Mouse (Mus musculus) CD4-positive, CD25-positive, alpha-beta regulatory T cell, adult 2 months (primary cell): ENCODE measurements around the gene Cldn7.

ENCODE experiments used
- DNase-seq: peaks from one replicate; pipeline ENCODE4 v3.0.0-alpha.2; 2012; ENCODE audit warnings: low read depth, low spot score

Gene Cldn7

DNA sequence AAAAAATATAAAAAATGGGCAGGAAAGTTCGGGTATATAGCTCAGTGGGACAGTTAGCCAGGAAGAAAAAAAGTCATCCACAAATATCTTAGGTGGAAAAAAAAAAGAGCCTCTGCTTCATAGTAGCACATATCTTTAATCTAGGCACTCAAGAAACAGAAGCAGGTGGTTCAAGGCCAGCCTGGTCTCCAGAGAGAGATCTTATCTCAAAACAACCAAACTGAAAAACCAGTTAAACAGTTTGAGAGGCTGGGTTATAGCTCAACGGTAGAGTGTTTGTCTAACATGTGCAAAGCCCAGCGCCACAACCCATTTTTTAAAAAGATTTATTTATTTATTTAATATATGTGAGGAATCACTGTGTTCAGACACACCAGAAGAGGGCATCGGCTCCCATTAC is 31.5 kb upstream of the Cldn7 start:
- no peak for DNase-seq

DNA sequence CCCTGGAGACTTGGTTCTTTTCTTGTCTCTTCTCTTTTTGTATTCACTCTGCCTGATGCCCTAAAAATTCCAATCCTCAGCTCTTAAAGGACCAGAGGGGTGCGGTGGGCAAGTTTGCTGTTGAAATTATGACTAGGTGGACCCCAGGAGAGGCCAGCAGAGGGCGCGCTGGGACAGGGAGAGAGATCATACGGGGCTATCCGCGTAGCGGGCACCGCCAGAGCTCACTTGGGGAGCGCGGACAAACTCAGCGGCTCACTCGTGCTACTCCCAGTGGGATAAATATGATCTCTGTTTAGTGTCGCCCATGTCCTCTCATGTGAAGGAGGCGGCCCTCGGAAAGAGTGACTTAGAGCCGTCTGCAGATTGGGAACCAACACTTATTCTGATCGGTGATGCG is 30.4 kb upstream of the Cldn7 start:
- DNase-seq = peak; percentile 93

DNA sequence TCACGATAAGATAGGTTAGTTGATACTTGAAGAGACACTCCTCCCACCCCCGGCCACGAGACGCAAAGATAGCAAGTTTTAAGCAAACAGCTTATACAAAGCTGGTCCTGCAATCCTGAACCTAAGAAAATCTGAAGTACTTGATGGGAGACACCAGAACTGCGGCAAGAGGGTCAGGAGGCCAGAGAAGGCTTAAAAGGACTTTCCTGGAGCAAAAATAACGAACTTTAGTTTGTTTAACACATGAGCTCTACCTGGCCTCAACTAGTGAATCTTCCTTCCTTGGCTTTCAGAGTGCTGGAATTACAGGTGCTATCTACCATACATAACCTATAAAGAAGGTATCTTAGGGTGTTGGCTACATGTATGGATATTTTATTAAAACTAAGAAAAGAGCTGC is 29.9 kb upstream of the Cldn7 start:
- no peak for DNase-seq

DNA sequence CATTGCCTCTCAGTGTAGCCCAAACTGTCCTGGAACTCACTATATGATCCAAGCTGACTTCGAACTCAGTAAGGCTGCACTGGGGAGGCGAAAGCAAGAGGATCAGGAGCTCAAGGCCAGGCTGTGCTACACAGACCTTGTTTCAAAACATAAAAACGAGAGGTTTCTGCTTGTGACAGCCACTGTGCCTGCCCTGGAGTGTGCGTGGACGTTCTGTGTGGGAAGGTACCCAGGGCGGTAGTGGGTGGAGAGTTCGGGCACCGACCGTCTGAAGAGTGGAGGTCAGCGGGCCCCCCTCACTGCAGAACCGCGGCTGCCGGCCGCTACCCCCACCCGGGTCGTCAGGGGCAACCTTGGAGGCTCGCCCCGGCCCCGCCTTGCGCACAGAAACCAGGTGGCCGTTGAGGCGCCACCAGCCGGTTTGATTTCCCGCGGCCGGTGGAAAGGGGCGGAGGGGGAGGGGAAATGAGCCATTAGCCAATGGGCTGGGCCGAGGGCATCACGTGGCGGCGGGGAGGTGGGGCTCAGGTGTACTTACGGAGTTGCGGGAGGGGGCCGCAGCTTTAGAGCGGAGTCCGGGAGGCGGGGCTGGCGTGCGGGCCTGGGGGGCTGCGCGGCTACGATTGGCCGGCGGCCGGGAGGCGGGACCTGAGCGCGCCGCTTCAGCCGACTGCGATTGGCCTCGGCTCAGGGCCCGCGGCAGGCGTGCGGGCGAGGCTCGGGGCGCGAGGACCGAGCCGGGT is 29.3 kb upstream of the Cldn7 start, which contains the start of gene Ybx2:
TSS of gene Ybx2 (plus strand) at position 660 of the 743 bp plus-strand sequence.
- peak; percentile 89 for DNase-seq

DNA sequence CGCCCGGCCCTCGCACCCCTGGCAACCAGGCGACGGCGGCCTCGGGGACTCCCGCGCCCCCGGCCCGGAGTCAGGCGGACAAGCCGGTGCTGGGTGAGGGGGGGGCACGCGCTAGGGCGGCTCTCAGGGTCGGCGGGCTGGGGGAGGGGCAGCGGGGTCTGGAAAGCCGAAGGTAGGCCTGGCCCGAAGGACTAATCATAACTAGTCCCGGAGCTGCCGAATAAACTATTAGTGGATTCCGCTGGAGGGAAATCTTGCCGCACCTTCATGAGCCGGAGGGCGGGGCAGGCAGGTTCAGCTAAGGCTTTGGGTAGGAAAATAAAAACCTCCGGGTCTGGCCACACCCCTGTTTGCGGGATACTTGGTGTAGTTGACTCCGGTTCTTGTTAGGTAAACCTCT is 28.4 kb upstream of the Cldn7 start:
- DNase-seq = peak; percentile 59

DNA sequence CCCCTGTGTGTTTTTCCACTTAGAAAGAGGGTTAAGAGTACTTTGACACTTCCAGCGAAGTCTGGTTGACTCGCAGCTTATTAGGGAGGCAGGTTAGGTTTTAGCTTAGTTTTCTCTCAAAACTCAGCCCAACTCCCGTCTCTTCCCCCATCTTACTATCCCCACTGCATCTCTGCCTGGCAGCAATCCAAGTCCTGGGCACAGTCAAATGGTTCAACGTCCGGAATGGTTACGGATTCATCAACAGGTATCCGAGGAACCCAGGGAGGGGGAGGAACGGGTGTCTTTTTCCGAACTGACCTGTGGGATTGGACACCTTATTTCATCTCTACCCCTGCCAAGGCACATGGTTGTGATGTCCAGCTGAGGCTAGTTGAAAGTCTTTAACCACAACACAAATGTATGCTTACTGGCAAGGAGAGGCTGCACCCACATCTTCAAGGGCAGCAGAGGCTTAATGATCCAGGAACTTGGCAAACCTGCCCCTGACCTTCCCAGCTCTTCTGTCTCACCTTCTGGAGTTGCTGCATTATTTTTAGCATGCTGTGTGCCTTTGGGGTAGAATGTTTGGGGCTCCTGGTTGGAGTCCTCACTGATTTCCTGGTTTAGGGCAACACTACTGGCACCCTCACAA is 27.7 kb upstream of the Cldn7 start:
- DNase-seq = no peak

DNA sequence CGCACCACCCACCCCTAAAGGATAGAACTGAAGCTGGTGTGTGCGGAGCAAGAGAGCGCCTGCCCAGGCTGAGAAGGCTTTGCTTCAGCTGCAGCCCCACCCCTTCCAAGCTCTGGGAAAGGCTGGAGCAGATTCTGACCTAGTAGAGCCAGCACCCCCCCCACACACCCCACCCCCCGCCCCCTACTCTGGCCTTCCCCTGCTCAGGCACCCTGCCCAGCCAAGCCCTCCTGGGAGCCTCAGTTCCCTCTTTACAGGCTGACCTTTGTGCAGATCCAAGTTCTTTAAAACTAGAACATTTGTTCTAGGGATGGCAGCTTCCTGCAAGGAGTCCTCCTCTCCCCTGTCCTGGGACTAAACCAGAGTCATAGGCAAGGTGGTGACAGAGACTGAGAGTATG is 27.2 kb upstream of the Cldn7 start:
- DNase-seq = no peak

DNA sequence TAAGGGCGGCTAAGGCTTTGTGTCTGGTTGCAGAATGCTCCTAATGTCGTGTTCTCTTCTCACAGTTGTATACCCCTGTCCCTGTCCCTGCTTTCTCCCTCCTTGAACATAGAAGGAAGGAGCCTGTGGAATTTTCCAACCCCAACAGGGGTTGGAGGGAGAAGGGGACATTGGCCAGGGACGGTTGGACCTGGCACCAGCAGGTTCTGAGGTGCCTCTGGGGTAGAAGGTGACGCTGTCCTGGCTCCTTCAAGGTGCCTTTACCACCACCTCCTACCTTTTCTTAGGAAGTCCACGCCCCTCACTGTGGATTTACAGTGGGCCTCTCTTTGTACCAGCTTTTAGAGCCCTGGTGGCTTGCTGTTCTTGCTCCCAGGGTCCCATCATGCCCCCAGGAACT is 26.7 kb upstream of the Cldn7 start:
- DNase-seq = no peak

DNA sequence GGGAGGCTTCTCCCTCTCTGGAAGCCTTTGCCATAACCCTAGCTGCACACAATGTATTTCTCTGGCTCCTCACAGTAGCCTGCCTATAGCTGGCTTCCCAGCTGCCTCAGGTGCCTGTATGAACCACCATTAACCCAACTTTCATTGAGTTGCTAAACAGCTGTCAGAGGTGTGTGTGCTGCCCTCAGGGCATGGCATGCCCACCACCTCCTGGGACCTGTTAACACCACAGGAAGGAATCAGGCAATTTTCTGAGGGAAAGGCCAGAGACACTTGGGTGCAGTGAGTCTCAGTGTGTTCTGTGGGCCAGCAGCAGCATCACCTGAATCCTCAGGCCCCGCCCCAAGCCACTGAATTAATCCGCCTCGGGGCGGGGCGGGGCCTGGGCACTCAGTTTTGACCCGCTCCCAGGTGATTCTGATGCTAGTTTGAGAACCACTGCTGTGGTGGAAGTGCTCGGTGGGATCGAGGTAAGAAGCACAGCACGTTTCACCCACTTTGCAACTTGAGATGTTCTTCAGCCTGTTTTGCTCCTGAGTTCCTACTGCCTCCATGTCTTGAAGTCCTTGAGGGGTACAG is 26.1 kb upstream of the Cldn7 start:
- no peak for DNase-seq

DNA sequence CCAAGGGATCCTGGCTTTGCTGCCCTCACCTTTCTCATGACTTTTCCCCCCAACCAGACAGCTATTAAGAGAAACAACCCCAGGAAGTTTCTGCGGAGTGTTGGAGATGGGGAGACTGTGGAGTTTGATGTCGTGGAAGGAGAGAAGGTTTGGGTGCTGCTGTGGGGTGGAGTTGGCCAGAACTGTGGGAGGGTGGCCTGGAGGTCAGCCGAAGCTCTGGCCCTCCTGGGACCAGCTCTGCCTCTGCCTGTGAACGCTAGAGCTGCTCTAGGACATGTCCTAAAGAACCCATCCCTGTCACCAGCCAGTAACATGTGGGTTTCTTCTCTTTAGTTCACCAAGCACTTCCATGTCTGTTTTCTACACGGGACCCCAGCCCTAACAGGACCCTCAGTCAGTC is 25.4 kb upstream of the Cldn7 start:
- DNase-seq = no peak

DNA sequence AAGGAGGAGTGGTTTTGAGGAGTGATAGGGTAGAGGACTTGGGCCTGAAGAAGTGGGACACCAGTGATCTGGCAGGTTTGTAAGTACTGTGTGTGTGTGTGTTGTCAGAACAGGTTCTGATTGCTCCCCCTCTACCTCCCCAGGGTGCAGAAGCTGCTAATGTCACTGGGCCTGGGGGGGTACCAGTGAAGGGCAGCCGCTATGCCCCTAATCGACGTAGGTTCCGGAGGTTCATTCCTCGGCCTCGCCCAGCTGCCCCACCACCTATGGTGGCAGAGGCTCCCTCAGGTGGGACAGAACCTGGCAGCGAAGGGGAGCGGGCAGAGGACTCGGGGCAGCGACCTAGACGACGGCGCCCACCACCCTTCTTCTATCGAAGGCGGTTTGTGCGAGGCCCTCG is 24.8 kb upstream of the Cldn7 start:
- no peak for DNase-seq

DNA sequence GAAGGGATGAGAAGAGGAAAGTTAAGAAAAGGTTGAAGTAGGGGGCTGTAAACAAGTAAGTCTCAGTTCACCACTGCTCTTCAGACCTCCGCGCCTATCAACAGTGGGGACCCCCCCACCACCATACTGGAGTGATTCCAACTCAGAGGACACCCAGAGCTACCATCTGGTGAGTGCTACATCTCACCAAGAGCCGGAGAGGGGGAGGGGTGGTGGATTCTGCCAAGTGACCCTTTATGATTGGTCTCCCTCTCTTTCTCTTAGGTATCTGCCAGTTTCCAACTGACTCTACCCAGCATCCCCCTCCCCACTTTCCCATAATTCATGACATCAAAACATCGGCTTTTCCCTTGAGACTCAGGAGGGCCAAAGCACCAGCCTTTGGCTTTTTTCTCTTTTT is 23.6 kb upstream of the Cldn7 start:
- DNase-seq = no peak

DNA sequence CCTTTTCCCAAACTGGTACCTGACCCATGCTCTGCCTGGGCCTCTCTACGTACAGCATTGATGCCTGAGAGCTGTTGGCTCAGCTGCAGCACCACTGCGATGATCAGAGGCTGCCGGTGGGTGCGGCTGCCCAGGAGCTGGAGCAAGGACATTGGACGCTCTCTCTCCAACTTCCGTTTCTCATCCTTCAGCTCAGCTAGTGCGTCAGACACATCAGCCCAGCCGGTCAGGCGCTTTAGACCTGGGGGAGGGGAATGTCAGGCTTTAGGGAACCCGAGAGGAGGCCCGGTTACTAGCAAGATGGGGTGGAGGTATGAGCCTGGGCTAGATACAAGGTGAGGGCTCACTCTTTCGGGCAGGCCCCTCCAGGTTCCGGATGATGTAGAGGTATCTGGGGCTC is 19.4 kb upstream of the Cldn7 start:
- no peak for DNase-seq

DNA sequence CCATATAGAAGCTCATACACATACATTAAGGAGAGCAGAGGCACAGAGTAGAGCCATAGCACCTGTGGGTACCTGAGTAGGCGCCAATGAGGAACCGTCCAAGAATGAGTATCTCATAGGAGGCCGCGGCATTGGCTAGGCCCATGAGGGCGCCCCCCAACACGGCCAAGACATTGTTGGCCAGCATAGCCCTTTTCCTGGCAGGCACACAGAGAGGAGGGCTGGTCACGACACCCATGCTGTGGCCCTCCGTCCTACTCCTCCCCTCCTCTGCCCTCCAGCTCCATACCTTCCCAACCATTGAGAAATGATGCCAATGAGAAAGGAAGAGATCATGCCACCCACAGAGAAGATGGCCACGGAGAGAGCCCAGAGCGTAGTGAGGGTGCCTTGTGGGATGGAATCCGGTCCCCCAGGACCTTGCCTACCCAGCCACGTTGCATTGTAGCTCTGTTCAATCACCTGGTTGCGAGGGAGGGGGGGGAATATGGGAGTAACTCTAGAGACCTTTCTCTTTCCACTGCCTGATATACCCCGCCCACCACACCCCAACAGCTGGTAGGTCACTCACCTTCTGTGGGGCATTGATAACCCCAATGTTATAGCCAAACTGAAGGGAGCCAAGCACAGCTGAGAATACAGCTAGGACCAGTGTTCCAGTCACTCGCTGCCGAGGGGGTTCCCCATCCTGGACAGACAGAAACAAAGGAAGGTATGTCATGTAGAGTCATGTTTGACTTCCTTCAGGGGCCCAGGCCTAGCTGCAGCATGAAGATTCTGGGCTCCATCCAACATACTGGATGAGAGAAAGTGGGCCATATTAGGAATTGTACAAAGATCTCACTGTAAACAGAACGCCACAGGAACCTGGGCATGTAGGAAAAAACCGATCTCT is 18.3 kb upstream of the Cldn7 start:
- no peak for DNase-seq

DNA sequence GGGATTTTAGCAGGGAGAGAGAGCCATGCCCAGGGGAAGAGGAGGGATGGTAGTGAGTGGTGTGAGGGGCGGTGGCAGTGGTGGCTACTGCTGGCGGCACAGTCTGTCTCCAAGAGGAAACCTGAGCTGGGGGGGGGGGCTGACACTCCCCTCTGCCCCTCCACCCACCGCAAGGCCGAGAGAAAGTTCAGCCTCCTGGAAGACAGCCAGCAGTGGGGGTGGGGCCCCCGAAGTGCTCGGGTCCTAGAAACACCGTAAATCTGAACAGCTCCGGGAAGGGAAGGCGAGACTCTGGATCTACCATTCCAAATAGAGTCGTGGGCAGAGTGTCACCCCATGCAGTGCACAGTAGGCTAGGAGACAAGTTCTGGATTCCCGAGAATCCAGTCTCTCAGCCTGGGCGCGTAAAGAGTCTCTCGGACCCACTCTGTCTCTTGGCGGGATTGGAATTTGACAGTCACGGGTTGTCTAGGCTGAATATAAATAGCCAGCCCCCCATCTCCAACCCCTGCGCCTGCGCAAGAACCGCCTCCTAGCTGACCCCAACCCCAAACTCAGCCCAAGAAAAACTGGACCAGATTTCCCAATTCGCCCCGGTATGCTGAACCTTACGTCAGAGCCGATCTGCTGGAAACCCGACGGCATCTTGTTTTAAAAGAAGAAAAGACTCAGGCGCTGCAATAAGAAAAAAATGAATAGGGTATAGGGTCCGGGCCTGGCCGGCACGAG is 17.1 kb upstream of the Cldn7 start:
- DNase-seq = no peak

DNA sequence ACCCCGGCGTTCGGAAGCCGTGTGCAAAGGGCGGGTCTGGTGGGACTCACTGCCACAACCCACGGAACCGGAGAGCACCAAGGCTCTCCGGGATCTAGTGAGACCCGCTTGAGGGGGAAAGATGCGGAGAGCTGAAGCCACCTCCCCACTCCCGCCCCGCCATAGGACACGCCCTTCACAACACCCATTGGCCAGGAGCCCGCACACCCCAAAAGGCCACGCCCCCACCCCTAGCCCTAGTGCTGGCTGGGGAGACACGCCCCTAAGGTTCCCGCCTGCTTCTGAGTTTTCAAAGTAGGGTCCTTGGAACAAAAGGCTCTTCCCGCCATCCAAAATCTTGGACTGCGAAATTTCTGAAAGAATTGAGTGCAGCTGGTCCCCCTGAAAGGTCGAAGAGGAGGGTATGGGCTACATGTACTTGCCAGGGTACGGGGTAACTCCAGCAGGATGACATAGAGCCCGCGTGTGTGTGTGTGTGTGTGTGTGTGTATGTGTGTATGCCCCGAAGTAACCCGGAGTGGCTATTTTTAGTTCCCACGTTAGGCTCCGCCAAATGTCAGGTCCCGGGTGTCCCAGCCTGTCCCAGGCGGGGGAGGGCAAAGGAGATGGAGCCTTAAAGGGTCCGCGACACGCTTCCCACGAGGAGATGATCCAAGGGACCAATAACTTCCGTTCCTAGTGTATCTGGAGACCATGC is 16.4 kb upstream of the Cldn7 start, which contains the start of gene Slc2a4:
TSS of gene Slc2a4 (minus strand) at position 123 of the 697 bp plus-strand sequence.
- peak; percentile 89 for DNase-seq

DNA sequence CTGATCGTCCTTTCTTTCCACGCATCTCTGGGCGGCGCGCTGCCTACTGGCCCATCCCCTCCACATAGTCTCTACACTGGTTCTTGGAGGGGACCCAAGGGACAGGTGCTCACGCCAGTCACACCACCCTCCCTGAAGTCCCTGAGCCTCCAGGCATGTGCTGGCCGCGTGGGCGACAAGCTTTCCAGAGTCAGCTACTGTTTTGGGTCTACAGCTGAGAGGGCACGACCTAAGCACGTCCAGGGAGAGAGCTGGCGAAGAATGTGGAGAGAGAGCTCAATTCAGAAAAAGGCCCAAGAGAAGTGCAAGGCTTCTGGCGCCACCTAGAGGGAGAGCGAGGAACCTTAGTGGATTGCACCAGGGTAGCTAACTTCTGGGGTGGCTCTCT is 15.8 kb upstream of the Cldn7 start:
- DNase-seq = peak; percentile 91

DNA sequence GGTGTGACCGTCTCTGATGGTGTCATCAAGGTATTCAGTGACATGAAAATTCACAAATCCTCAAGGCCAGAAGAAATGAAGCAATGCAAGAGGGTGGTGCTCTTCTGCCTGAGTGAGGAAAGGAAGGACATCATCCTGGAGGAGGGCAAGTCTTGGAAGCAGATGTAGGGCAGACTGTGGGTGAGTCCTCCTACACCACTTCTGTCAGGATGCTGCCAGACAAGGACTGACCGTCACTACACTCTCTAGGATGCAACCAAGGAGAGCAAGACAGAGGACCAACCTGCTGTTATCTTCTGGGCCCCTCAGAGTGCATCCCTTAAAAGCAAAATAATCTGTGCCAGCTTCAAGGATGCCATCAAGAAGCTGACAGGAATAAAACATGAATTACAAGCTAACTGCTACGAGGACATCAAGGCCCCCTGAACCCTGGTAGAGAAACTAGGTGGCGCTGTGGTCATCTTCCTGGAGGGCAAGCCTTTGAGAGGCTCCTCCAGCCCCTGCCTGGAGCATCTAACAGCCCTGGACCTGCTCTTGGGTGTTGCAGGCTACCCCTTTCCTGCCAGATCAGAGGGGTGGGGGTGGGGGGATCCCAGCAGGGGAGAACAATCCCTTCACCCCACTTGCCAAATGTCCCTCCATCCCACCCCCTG is 13.6 kb upstream of the Cldn7 start:
- DNase-seq = peak; percentile 48

DNA sequence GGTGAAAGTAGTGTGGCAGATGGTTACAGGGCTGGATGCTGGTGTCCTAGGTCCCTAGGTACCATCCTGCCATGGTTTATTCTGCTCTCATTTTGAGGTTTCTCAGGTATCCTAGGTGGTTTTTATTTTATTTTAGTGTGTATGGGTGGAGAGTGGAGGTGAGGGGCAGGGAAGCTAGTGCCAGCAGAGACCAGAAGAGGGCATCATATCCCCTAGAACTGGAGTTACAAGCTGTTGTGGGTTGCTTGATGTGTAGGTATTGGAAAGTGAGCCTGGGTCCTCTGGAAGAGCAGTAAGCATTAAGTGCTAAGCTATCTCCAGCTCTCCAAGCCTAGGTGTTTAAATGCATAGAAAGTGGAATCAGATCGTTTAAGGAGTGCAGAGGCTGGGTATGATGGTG is 12.3 kb upstream of the Cldn7 start:
- peak; percentile 39 for DNase-seq

DNA sequence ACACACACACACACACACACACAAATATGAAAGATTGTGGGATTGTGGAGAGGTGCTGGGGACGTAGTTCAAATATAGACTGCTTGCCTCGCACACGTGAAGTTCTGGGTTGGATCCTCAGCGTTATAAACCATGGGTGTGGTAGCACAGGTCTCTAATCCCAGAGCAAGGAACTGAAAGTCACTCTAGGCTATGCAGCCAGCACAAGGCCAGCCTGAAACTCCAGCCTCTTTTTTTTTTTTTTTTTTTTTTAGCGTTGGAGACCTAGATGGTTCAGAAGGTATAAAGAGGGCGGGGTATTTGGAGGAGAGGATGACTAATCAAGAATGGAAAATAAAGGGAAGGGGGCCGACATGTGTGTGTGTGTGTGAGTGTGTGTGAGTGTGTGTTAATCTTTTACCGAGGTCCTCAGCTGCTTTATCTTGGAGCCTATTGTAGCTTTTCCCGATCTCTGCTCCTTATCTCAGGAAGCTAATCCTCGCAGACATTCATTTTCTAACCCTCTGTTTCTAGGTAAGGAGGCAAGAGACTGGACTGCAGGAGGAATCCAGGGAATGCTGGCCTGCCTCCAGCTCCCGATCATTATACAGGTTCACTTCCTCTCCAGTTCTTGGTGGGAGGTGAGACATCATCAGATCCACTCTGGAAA is 11.2 kb upstream of the Cldn7 start:
- no peak for DNase-seq
